Mouse (Mus musculus) myocyte (in vitro differentiated cells): ENCODE measurements around the gene Rhoq.

ENCODE experiments used
- MAX ChIP-seq: IDR thresholded peaks from one replicate; pipeline ENCODE4 v1.6.1; 2011; ENCODE audit warnings: low read depth, mild to moderate bottlenecking, control low read depth
- MYOG ChIP-seq, 3 experiments: IDR thresholded peaks; one replicate each; pipeline ENCODE4 v1.6.1; 2011; ENCODE audit warnings: control low read depth in 2 of 3, low read depth in 2 of 3, mild to moderate bottlenecking in 2 of 3; ENCODE audit not compliant: insufficient read length in 2 of 3, control insufficient read depth in 1 of 3, insufficient read depth in 1 of 3
- POLR2A ChIP-seq: IDR thresholded peaks from one replicate; pipeline ENCODE4 v1.6.1; 2011; ENCODE audit warnings: low read depth, mild to moderate bottlenecking, control low read depth, moderate library complexity; ENCODE audit not compliant: insufficient read length
- TCF3 ChIP-seq: IDR thresholded peaks from one replicate; pipeline ENCODE4 v1.6.1; 2011; ENCODE audit warnings: low read depth, control low read depth; ENCODE audit not compliant: insufficient read length

DNA sequence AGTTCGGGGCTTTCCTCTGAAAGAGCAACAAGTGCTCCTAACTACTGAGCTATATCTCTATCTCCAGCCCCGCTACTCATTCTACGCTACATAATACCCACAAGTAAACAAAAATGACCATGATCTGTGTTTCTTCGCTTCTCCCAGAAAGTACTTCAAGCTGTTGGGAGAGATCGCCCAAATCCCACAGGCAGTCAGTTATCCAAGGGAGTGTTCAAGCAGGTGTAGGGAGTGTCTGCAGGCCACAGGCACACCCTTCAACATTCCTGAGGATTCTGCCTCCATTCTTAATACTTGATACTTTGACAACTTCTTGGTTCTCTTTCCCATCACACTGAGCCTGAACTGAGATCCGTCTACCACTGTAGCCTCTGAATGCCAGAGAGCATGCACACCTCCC is 19.7 kb upstream of the Rhoq start:
- no peak for TF ChIP-seq POLR2A
- TF ChIP-seq MAX, result no peak
- TF ChIP-seq TCF3, result peak; percentile 12
- peak in 1 of 3 experiments; percentile 79 for TF ChIP-seq MYOG (IDR thresholded peaks at IDR 0.05; ENCODE audit: control insufficient read depth in 1 of 3, insufficient read depth in 1 of 3, insufficient read length in 2 of 3, low read depth in 2 of 3)
